Mouse (Mus musculus): ENCODE measurements around the gene Adgrv1. TPM values are rescaled to one million over a fixed set of nuclear protein-coding genes. Genes with fewer than 3 reads are reported as not detected.
"Not testable (repeated sequence)": the region's sequence is repeated elsewhere in the genome, so short reads cannot be mapped to it uniquely, and the experiment has no call there.

The Adgrv1 gene
- polyA plus RNA-seq, 1 experiment from 2014 or later, result 7.2 TPM

DNA sequence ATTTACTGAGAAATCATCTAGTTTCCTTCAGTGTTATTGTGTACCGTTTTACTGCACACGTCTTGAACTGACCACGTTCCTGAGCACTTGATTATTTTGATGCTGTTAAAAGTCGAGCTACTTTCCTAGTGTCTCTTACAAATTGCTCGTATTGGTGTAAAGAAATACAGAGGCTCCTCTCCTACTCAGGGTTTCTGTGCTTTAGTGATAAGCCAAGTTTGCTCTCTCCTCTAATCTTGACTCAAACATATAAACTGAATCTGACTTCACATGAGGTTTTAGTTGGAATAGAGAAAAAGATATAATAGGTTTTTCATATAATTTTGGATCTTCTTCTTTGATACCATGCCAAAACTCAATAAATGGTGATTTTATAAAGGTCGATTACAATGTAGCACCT is 13.4 kb upstream of the Adgrv1 start:
- no peak for ATAC-seq (ENCODE audit: insufficient number of reproducible peaks, insufficient read depth, low FRiP score, low TSS enrichment)
- Histone ChIP-seq H3K9ac (no peak overlapping the region), H3K27me3 (no peaks in the 10 kb centered on the region), H3K9me3 (no peaks in the 10 kb centered on the region), H3K27ac (no peak overlapping the region), H3K36me3 (no peaks in the 10 kb centered on the region), H3K4me2 (replicated peaks) (no peak overlapping the region), H3K4me1 (no peaks in the 10 kb centered on the region), H3K4me3 (no peak overlapping the region)
- 83% methylated on average over 6 of the region's 6 CpGs for WGBS

DNA sequence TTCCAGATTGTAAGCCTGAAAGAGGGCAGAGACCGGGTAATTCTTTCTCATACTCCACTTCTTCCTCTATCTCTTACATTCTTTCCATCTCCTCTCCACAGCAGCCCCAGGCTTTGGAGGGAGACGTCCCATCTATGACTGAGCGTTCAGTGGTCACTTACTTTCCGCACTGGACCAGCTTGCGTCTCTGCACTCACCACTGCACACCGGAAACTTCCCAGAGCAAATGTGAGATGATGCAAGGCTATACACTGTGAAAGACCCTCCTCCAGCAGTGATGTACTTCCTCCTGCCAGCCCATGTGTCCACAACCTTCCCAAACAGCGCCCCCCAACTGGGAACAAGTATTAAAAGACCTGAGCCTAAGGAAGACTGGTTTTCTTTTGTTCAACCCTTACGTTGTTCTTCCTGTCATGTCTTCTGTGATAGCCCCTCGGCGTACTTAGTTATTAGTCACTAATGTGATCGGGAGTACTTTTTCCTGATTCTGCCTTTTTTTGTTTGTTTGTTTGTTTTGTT is 11.2 kb upstream of the Adgrv1 start:
- Histone ChIP-seq H3K4me2 (replicated peaks) (no peak overlapping the region), H3K4me3 (no peak overlapping the region), H3K27me3 (no peaks in the 10 kb centered on the region), H3K4me1 (peaks cover 4% of the 10 kb centered on the region; the same call in 1 of the 2 replicates), H3K9ac (no peak overlapping the region), H3K27ac (no peak overlapping the region), H3K9me3 (no peaks in the 10 kb centered on the region), H3K36me3 (no peaks in the 10 kb centered on the region)
- 91% methylated on average over 11 of the region's 11 CpGs for WGBS
- ATAC-seq (ENCODE audit: insufficient number of reproducible peaks, insufficient read depth, low FRiP score, low TSS enrichment), result no peak

DNA sequence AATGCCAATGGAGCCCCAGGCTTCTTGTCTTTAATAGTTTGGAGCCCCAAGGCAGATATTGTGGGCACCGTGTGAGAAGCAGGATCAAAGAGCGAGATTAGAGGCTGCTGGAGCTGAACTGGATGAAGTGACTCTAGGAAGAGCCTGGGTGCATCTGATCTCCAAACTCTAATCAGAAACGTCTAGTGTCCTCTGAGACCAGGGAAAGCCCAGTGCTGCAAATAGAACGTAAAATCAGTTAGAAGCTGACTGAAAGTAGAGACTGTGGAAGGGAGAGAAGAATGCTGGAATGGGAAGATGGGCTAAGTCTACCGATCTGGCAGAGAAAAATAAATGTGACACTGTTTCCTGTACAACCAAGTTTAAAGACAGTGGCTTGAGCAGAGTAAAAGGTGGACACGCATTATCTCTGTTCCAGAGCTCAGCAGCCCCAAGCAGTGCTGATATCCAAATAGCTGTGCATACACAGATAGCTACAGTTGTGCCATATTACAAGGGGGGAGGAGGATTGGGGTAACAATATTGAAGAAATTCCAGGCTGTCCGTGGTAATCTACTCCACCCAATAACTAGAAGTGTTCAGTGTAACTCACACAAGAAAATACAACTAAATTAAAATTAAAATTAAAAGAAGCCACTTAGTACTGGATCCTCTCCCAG is 9.7 kb upstream of the Adgrv1 start:
- 58% methylated on average over 7 of the region's 7 CpGs for WGBS
- H3K4me2 ChIP-seq (replicated peaks), result no peak overlapping the region
- no peak overlapping the region for H3K9ac ChIP-seq
- H3K9me3 ChIP-seq, result no peaks in the 10 kb centered on the region
- no peak overlapping the region for H3K4me3 ChIP-seq
- no peaks in the 10 kb centered on the region for H3K27me3 ChIP-seq
- ATAC-seq (ENCODE audit: insufficient number of reproducible peaks, insufficient read depth, low FRiP score, low TSS enrichment), result no peak
- peaks cover 4% of the 10 kb centered on the region; the same call in 1 of the 2 replicates for H3K4me1 ChIP-seq
- H3K36me3 ChIP-seq, result no peaks in the 10 kb centered on the region
- no peak overlapping the region for H3K27ac ChIP-seq

DNA sequence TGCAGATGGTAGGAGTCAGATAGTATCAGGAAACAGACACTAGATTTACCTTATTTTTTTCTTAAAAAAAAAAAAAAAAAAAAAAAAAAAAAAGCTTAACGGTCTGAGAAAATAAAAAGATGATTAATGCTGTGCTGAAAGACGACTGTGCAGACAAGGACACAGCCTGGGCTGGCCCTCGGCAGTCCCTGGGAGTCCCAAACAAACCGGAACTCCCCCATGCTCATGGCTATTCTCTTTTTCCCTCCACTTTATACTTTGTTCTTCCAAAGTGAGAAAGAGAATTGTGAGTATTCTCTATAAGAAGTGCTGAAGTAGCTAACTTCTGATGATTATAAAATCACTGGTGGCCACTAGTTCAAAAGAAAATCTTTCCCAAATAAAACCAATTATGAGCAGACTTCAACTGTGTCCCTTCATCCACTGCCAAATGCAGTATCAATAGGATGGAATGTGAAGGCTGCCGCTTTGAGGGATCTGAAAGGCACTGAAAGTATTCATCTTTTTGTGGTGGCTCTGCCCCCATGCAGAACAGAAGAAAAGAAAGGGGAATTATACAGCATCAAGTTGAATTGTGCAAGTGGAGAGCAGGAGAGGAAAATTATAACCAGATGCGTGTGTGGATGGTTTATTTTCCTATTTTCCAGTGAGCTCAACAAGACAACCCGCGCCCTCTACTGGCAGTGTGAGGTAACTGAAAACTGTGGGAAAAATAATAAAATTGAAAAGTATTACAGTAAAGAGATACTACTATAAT is 8.5 kb upstream of the Adgrv1 start:
- peaks cover 4% of the 10 kb centered on the region; the same call in 1 of the 2 replicates for H3K4me1 ChIP-seq
- no peaks in the 10 kb centered on the region for H3K27me3 ChIP-seq
- no peaks in the 10 kb centered on the region for H3K9me3 ChIP-seq
- no peak overlapping the region for H3K4me3 ChIP-seq
- H3K9ac ChIP-seq, result no peak overlapping the region
- 8% methylated on average over 8 of the region's 8 CpGs for WGBS
- peak overlapping the region; percentile 84 for H3K27ac ChIP-seq
- ATAC-seq (ENCODE audit: insufficient number of reproducible peaks, insufficient read depth, low FRiP score, low TSS enrichment), result peak; percentile 72
- peak overlapping the region; percentile 30; the same call in 1 of the 2 replicates for H3K4me2 ChIP-seq (replicated peaks)
- H3K36me3 ChIP-seq, result no peaks in the 10 kb centered on the region

DNA sequence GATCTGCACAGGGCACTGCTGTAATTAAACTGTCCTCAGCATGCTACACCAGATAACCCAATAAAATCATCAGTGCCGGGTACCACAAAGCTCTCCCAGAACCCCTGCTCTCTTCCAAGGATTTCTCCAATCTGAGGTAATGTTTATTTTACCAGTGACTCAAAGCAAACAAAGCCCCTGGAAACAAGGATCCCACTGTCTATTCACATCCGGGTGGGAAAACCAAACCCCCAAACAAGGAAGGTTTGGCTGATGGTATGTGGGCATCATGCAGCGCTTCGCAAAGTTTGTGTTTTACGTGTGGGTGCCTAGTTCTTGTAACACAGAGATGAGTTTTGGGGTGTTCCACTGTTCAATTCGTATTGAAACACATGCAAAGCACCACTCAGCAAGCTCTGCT is 7.9 kb upstream of the Adgrv1 start:
- Histone ChIP-seq H3K27me3 (no peaks in the 10 kb centered on the region), H3K9ac (no peak overlapping the region), H3K4me3 (no peak overlapping the region), H3K27ac (peak overlapping the region; percentile 84; the same call in 1 of the 2 replicates), H3K36me3 (no peaks in the 10 kb centered on the region), H3K4me2 (replicated peaks) (no peak overlapping the region), H3K9me3 (no peaks in the 10 kb centered on the region), H3K4me1 (peaks cover 4% of the 10 kb centered on the region; the same call in 1 of the 2 replicates)
- 17% methylated on average over 6 of the region's 6 CpGs for WGBS
- ATAC-seq (ENCODE audit: insufficient number of reproducible peaks, insufficient read depth, low FRiP score, low TSS enrichment), result no peak

DNA sequence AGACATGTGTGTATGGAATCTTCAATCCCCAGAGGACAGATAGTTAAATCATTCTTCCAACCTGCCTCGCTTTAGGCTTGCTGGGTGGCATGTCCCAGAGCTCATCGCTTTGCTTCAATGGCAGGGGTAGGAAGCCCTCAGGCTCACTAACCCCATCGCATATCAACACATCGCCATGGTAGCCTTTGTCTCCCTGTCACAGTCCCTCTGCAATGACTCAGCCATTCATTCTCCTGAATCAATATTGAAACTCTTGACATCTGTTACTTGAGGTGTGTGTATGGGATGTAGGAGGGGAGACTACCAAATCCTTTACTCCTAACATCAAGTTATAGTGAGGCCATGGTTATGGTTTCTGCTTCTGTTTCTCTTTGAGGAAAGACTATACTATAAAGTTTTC is 6.7 kb upstream of the Adgrv1 start:
- Histone ChIP-seq H3K27me3 (no peaks in the 10 kb centered on the region), H3K4me1 (peaks cover 4% of the 10 kb centered on the region; the same call in 1 of the 2 replicates), H3K36me3 (no peaks in the 10 kb centered on the region), H3K27ac (no peak overlapping the region), H3K4me2 (replicated peaks) (no peak overlapping the region), H3K9ac (no peak overlapping the region), H3K4me3 (no peak overlapping the region), H3K9me3 (no peaks in the 10 kb centered on the region)
- no peak; the same call in 1 of the 2 replicates for ATAC-seq (ENCODE audit: insufficient number of reproducible peaks, insufficient read depth, low FRiP score, low TSS enrichment)
- 22% methylated on average over 4 of the region's 4 CpGs for WGBS

DNA sequence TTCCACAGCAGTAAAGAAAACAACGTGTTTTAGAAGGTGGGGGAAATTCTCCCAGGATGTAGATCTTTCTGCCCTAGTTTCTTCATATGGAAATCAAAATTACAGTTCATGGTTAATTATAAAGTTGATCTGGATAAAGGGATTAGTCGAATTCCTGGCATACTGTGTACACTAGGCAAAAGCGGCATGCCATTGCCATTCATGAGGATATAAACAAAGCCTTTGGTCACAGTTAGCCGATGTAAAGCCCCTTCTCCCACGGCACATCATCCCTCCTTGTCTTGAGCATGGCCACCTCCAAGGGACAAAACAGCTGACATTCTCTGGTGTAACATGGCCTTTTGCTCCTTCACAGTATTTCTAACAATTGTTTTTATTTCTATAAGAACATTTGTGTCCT is 2.4 kb downstream of the Adgrv1 start:
- H3K9ac ChIP-seq, result no peak overlapping the region
- H3K4me3 ChIP-seq, result no peak overlapping the region
- no peaks in the 10 kb centered on the region for H3K36me3 ChIP-seq
- no peak overlapping the region for H3K27ac ChIP-seq
- H3K4me2 ChIP-seq (replicated peaks), result no peak overlapping the region
- H3K27me3 ChIP-seq, result peaks cover 20% of the 10 kb centered on the region
- no peaks in the 10 kb centered on the region for H3K9me3 ChIP-seq
- ATAC-seq (ENCODE audit: insufficient number of reproducible peaks, insufficient read depth, low FRiP score, low TSS enrichment), result no peak
- 0 out of 2 replicates have a peak, but pooled peaks cover 7% of the 10 kb centered on the region for H3K4me1 ChIP-seq
- WGBS, result 35% methylated on average over 5 of the region's 5 CpGs

DNA sequence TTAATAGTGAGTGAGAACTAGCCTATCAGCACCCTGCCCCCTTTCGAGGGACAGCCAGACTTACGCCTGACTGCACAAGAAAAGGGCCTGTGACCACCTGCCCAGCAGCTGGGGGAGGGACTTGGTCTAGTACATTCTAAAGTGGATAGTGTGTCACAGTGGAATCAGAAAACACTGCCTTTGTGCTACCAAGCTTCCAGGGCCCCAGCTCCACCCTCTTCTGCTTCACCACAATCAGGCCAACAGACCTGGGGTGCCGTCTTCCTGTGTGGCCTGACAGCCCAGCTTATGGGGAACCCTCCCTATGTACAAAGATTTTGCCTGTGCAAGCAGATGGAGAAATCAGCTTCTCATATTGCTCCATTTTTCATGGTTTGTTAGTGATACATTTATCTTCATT is 3.6 kb downstream of the Adgrv1 start:
- no peak overlapping the region for H3K4me2 ChIP-seq (replicated peaks)
- 55% methylated on average over 3 of the region's 3 CpGs for WGBS

DNA sequence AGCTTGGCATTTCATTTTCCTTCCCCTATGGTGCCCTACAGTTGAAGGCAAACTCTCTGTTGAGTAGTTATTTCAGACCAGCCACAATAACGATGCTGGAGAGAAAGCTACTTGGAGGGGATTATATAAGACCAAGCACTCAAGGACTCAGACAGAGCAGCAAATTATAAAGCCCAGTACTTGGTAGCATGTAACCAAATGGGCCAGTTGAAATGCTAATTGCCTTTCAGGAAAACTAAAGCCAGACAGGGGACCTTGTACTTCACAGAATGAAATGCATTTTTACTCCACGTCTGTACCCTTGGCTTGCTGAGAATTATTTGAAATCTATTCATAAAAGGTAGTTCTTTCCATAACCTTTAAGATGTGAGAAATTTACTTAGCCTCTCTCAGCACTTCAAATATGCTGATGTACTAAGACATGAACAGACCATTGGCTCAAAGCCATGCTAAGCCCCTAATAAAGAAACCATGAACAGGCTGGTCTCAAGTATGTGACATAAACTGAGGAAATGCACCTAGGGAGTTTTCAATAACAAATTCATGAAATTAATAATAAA is 4.2 kb downstream of the Adgrv1 start:
- peaks cover 13% of the 10 kb centered on the region for H3K27me3 ChIP-seq
- ATAC-seq (ENCODE audit: insufficient number of reproducible peaks, insufficient read depth, low FRiP score, low TSS enrichment), result no peak
- H3K4me2 ChIP-seq (replicated peaks), result no peak overlapping the region
- no peak overlapping the region for H3K27ac ChIP-seq
- H3K9me3 ChIP-seq, result no peaks in the 10 kb centered on the region
- 45% methylated on average over 2 of the region's 2 CpGs for WGBS
- H3K4me3 ChIP-seq, result no peak overlapping the region
- H3K9ac ChIP-seq, result no peak overlapping the region
- 0 out of 2 replicates have a peak, but pooled peaks cover 7% of the 10 kb centered on the region for H3K4me1 ChIP-seq
- no peaks in the 10 kb centered on the region for H3K36me3 ChIP-seq

More for the DNA sequence above, 3.6 kb downstream of the Adgrv1 start:
- no peak overlapping the region for H3K27ac ChIP-seq
- H3K4me1 ChIP-seq, result 0 out of 2 replicates have a peak, but pooled peaks cover 7% of the 10 kb centered on the region
- peaks cover 18% of the 10 kb centered on the region for H3K27me3 ChIP-seq
- H3K9me3 ChIP-seq, result no peaks in the 10 kb centered on the region
- H3K4me3 ChIP-seq, result no peak overlapping the region
- no peak overlapping the region for H3K9ac ChIP-seq
- H3K36me3 ChIP-seq, result no peaks in the 10 kb centered on the region
- ATAC-seq (ENCODE audit: insufficient number of reproducible peaks, insufficient read depth, low FRiP score, low TSS enrichment), result peak; percentile 58; the same call in 1 of the 2 replicates

DNA sequence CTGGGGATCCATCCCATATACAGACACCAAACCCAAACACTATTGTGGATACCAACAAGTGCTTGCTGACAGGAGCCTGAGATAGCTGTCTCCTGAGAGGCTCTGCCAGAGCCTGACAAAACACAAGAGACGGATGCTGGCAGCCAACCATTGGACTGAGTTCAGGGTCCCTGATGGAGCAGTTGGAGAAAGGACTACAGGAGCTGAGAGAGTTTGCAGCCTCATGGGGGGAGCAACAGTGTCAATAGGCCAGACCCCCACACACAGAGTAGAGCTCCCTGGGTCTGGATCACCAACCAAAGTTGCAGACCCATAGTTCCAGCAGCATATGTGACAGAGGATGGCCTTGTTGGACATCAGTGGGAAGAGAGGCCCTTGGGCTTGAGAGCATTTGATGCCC is 5.1 kb downstream of the Adgrv1 start:
- not testable (repeated sequence) for H3K27me3 ChIP-seq; H3K36me3 ChIP-seq; H3K4me3 ChIP-seq; H3K27ac ChIP-seq; ATAC-seq (ENCODE audit: insufficient number of reproducible peaks, insufficient read depth, low FRiP score, low TSS enrichment); H3K9me3 ChIP-seq; H3K9ac ChIP-seq; H3K4me2 ChIP-seq (replicated peaks); H3K4me1 ChIP-seq
- 92% methylated on average over 1 of the region's 1 CpGs for WGBS

DNA sequence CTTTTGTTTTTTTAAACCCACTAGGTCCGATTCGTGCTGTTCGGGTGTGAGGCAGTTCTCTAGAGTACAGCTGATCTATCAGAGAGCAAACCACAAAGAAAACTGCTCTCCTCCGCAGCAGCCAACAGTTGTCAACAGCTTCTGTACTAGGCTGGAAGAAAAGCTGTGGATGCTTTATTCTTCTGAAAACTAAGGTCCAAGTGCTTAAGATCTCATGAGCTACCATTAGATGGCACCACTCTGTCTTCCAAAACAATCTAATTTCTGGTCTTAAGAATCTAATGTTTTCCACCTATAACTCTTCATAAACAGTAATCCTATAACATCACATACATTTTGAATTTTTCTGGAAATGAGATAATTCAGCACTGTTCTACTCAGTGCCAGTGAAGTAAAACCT is 22.6 kb downstream of the Adgrv1 start:
- 84% methylated on average over 4 of the region's 4 CpGs for WGBS
- no peaks in the 10 kb centered on the region for H3K36me3 ChIP-seq
- H3K9ac ChIP-seq, result no peak overlapping the region
- H3K4me3 ChIP-seq, result no peak overlapping the region
- H3K4me1 ChIP-seq, result no peaks in the 10 kb centered on the region
- H3K27me3 ChIP-seq, result no peaks in the 10 kb centered on the region
- no peak overlapping the region for H3K4me2 ChIP-seq (replicated peaks)
- H3K9me3 ChIP-seq, result no peaks in the 10 kb centered on the region
- no peak for ATAC-seq (ENCODE audit: insufficient number of reproducible peaks, insufficient read depth, low FRiP score, low TSS enrichment)
- H3K27ac ChIP-seq, result no peak overlapping the region

Data from embryonic facial prominence, embryonic 12.5 days (tissue).